Mouse (Mus musculus) ES-E14 (cell line): ENCODE results near the gene Mdc1.

Source experiments
- CHD2 ChIP-seq: IDR thresholded peaks from 2 replicates; pipeline ENCODE4 v1.6.1; 2014; ENCODE audit warnings: mild to moderate bottlenecking, low read depth, low read length, inconsistent platforms
- HCFC1 ChIP-seq: IDR thresholded peaks from 2 replicates; pipeline ENCODE4 v1.6.1; 2012; ENCODE audit warnings: low read length, inconsistent platforms, borderline replicate concordance; ENCODE audit not compliant: insufficient read depth
- ZC3H11A ChIP-seq: IDR thresholded peaks from 2 replicates; pipeline ENCODE4 v1.6.1; 2012; ENCODE audit warnings: low read depth, mild to moderate bottlenecking, inconsistent platforms, low read length, borderline replicate concordance
- ZNF384 ChIP-seq: IDR thresholded peaks from 2 replicates; pipeline ENCODE4 v1.6.1; 2012; ENCODE audit warnings: low read depth, low read length, inconsistent platforms

GRCm38 (mm10) chr17:35815836-35816235 is 25.5 kb upstream of the Mdc1 start:
- TF ChIP-seq HCFC1 (no peak), CHD2 (no peak), ZC3H11A (no peak), ZNF384 (no peak)
